Mouse (Mus musculus) G1E (cell line): Measurements from ENCODE around the gene Plxna4.

Experiments
- CTCF ChIP-seq: IDR thresholded peaks from 2 replicates; pipeline ENCODE4 v1.5.1; 2012; ENCODE audit warnings: low read depth, low read length, inconsistent platforms, mixed read lengths
- GATA1 ChIP-seq: IDR thresholded peaks from 2 replicates; pipeline ENCODE4 v1.6.1; 2012; ENCODE audit warnings: borderline replicate concordance, low read length, inconsistent platforms, mixed read lengths
- GATA2 ChIP-seq: IDR thresholded peaks from 2 replicates; pipeline ENCODE4 v1.6.1; 2012; ENCODE audit warnings: low read depth, low read length, inconsistent platforms, borderline replicate concordance
- POLR2AphosphoS5 ChIP-seq: IDR thresholded peaks from 2 replicates; pipeline ENCODE4 v1.6.1; 2012; ENCODE audit warnings: low read depth, low read length, inconsistent platforms; ENCODE audit not compliant: insufficient replicate concordance
- TAL1 ChIP-seq: conservative IDR thresholded peaks from 2 replicates; pipeline ENCODE4 v1.6.1; 2012; ENCODE audit warnings: low read depth, low read length, inconsistent platforms, mixed read lengths

DNA sequence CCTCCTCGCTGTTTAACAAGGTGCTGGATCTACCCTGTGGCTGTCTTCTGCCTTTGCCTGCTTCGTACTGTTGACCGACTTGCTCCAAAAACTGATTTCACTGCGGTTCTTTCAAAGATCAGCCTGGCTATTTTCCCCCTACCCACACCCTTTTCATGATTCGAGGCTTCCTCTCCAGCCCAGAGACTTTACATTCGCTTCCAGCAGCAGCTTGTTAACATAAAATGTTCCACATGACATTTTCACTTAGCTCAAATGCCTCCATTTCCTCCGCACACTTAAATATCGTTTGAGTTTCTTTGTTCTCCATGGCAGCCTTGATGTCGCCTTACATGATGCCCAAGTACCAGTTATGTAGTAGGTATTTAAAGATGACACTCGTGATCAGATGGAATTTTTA lies 336.3 kb downstream of the Plxna4 start:
- no peak for TF ChIP-seq CTCF
- no peak for TF ChIP-seq GATA1
- no peak for TF ChIP-seq POLR2AphosphoS5
- TF ChIP-seq TAL1: no peak
- TF ChIP-seq GATA2: no peak
